Mouse (Mus musculus) forebrain, embryonic 15.5 days (tissue): ENCODE results near the gene Fggy. TPM values are rescaled to one million over a fixed set of nuclear protein-coding genes. Genes with fewer than 3 reads are reported as not detected.

ENCODE experiments used
- ATAC-seq: fragments of 200-750 bp; cut with Nextera tagmentation; replicated peaks from 2 replicates; pipeline ENCODE4 v1.8.0; 2017; ENCODE audit warnings: mild to moderate bottlenecking, moderate TSS enrichment, moderate library complexity
- H3K27ac ChIP-seq: fragments of 300-500 bp; sonication (generic); replicated peaks from 2 replicates; pipeline ENCODE4 v1.5.1; 2015; ENCODE audit warnings: mild to moderate bottlenecking, inconsistent platforms
- H3K27me3 ChIP-seq: fragments of 300-500 bp; sonication (generic); 2 replicates; pipeline ENCODE4 v1.6.1; 2015; ENCODE audit warnings: inconsistent platforms
- H3K36me3 ChIP-seq: fragments of 300-500 bp; sonication (generic); 2 replicates; pipeline ENCODE4 v1.6.1; 2015; ENCODE audit warnings: mild to moderate bottlenecking, inconsistent platforms
- H3K4me1 ChIP-seq: fragments of 300-500 bp; sonication (generic); 2 replicates; pipeline ENCODE4 v1.6.1; 2015; ENCODE audit warnings: inconsistent platforms
- H3K4me2 ChIP-seq: fragments of 300-500 bp; sonication (generic); replicated peaks from 2 replicates; pipeline ENCODE4 v1.6.1; 2015; ENCODE audit warnings: mild to moderate bottlenecking, inconsistent platforms
- H3K4me3 ChIP-seq: fragments of 300-500 bp; sonication (generic); 2 replicates; pipeline ENCODE4 v1.5.1; 2015; ENCODE audit warnings: mild to moderate bottlenecking, inconsistent platforms
- H3K9ac ChIP-seq: fragments of 300-500 bp; sonication (generic); replicated peaks from 2 replicates; pipeline ENCODE4 v1.6.1; 2015; ENCODE audit warnings: mild to moderate bottlenecking, inconsistent platforms
- H3K9me3 ChIP-seq: fragments of 300-500 bp; sonication (generic); 2 replicates; pipeline ENCODE4 v1.6.1; 2016; ENCODE audit warnings: inconsistent platforms
- WGBS: fragments of 180-500 bp; shearing (Covaris S2); methylation state at CpG from one replicate; pipeline ENCODE4 v1.1.7; 2015; ENCODE audit warnings: mixed read lengths; 5-methylcytosine and 5-hydroxymethylcytosine counted together
- polyA plus RNA-seq: library from polyadenylated mRNA; unstranded; fragments of >200 nt; fragmentation: Nextera tagmentation; extraction: Ambion mirVana; gene quantifications from 2 replicates; pipeline ENCODE4 v1.2.1, GENCODE M21; 2015

Gene Fggy
- polyA plus RNA-seq, 1 experiment from 2014 or later = 5.2 TPM

GRCm38 (mm10) chr4:95648801-95649551, 91.7 kb downstream of the Fggy start:
- WGBS = 67% methylated on average over 3 of the region's 3 CpGs
- no peak for ATAC-seq
- no peak overlapping the region for H3K27ac ChIP-seq
- H3K4me2 ChIP-seq = no peak overlapping the region
- H3K4me3 ChIP-seq = no peak overlapping the region
- H3K27me3 ChIP-seq = no peaks in the 10 kb centered on the region
- no peaks in the 10 kb centered on the region for H3K36me3 ChIP-seq
- H3K4me1 ChIP-seq = peaks cover 21% of the 10 kb centered on the region
- H3K9me3 ChIP-seq = no peaks in the 10 kb centered on the region
- H3K9ac ChIP-seq = no peak overlapping the region

- Histone ChIP-seq H3K4me3 (no peak overlapping the region), H3K4me1 (peaks cover 23% of the 10 kb centered on the region), H3K9ac (no peak overlapping the region), H3K27ac (no peak overlapping the region), H3K36me3 (no peaks in the 10 kb centered on the region), H3K27me3 (no peaks in the 10 kb centered on the region), H3K4me2 (no peak overlapping the region), H3K9me3 (no peaks in the 10 kb centered on the region)
- 78% methylated on average over 3 of the region's 3 CpGs for whole genome bisulfite sequencing
- no peak for ATAC-seq
Measured at GRCm38 (mm10) chr4:95649552-95649905, 92.2 kb downstream of the Fggy start.

- Histone ChIP-seq H3K4me2 (no peak overlapping the region), H3K27ac (no peak overlapping the region), H3K9me3 (no peaks in the 10 kb centered on the region), H3K36me3 (no peaks in the 10 kb centered on the region), H3K4me1 (peaks cover 23% of the 10 kb centered on the region), H3K9ac (no peak overlapping the region), H3K27me3 (no peaks in the 10 kb centered on the region), H3K4me3 (no peak overlapping the region)
- no peak for ATAC-seq
- 57% methylated on average over 6 of the region's 6 CpGs for WGBS
Measured at GRCm38 (mm10) chr4:95649980-95650379, 92.7 kb downstream of the Fggy start.

GRCm38 (mm10) chr4:95652044-95652443, 94.7 kb downstream of the Fggy start:
- Histone ChIP-seq H3K4me2 (no peak overlapping the region), H3K27ac (peak overlapping the region; percentile 67), H3K4me3 (no peak overlapping the region), H3K27me3 (no peaks in the 10 kb centered on the region), H3K36me3 (no peaks in the 10 kb centered on the region), H3K9ac (no peak overlapping the region), H3K4me1 (peaks cover 23% of the 10 kb centered on the region), H3K9me3 (no peaks in the 10 kb centered on the region)
- 20% methylated on average over 6 of the region's 6 CpGs for WGBS
- ATAC-seq = peak; percentile 57

GRCm38 (mm10) chr4:95653296-95653912, 96.1 kb downstream of the Fggy start:
- no peak overlapping the region for H3K4me3 ChIP-seq
- no peaks in the 10 kb centered on the region for H3K9me3 ChIP-seq
- WGBS = 5% methylated on average over 4 of the region's 4 CpGs
- no peak overlapping the region for H3K4me2 ChIP-seq
- peaks cover 23% of the 10 kb centered on the region for H3K4me1 ChIP-seq
- no peaks in the 10 kb centered on the region for H3K27me3 ChIP-seq
- H3K36me3 ChIP-seq = no peaks in the 10 kb centered on the region
- H3K9ac ChIP-seq = no peak overlapping the region
- ATAC-seq = peak; percentile 69
- peak overlapping the region; percentile 27; the same call in 1 of the 2 replicates for H3K27ac ChIP-seq

- WGBS = 44% methylated on average over 4 of the region's 4 CpGs
- ATAC-seq = no peak
- Histone ChIP-seq H3K27me3 (no peaks in the 10 kb centered on the region), H3K9ac (no peak overlapping the region), H3K27ac (peak overlapping the region; percentile 38; the same call in 1 of the 2 replicates), H3K36me3 (no peaks in the 10 kb centered on the region), H3K9me3 (no peaks in the 10 kb centered on the region), H3K4me3 (no peak overlapping the region), H3K4me1 (peaks cover 23% of the 10 kb centered on the region), H3K4me2 (no peak overlapping the region)
Measured at GRCm38 (mm10) chr4:95653913-95654301, 96.6 kb downstream of the Fggy start.

- no peak overlapping the region for H3K9ac ChIP-seq
- H3K9me3 ChIP-seq = no peaks in the 10 kb centered on the region
- H3K27ac ChIP-seq = no peak overlapping the region
- no peak overlapping the region for H3K4me2 ChIP-seq
- no peaks in the 10 kb centered on the region for H3K27me3 ChIP-seq
- H3K4me1 ChIP-seq = 0 out of 2 replicates have a peak, but pooled peaks cover 2% of the 10 kb centered on the region
- no peaks in the 10 kb centered on the region for H3K36me3 ChIP-seq
- 44% methylated on average over 3 of the region's 3 CpGs for WGBS
- ATAC-seq = no peak
- no peak overlapping the region for H3K4me3 ChIP-seq
Measured at GRCm38 (mm10) chr4:95659024-95659423, 101.7 kb downstream of the Fggy start.

- no peak for ATAC-seq
Measured at GRCm38 (mm10) chr4:95663596-95663995, 106.3 kb downstream of the Fggy start.

GRCm38 (mm10) chr4:95664327-95664726, 107.0 kb downstream of the Fggy start:
- Histone ChIP-seq H3K27ac (no peak overlapping the region), H3K4me2 (no peak overlapping the region), H3K4me3 (no peak overlapping the region), H3K9me3 (no peaks in the 10 kb centered on the region), H3K9ac (no peak overlapping the region), H3K27me3 (no peaks in the 10 kb centered on the region), H3K36me3 (no peaks in the 10 kb centered on the region), H3K4me1 (peaks cover 14% of the 10 kb centered on the region)
- peak; percentile 69 for ATAC-seq
- WGBS = 54% methylated on average over 3 of the region's 3 CpGs

More at GRCm38 (mm10) chr4:95663596-95663995, 106.3 kb downstream of the Fggy start:
- H3K4me3 ChIP-seq = no peak overlapping the region
- H3K4me1 ChIP-seq = peaks cover 14% of the 10 kb centered on the region
- H3K36me3 ChIP-seq = no peaks in the 10 kb centered on the region
- H3K9me3 ChIP-seq = no peaks in the 10 kb centered on the region
- H3K27me3 ChIP-seq = no peaks in the 10 kb centered on the region
- no peak overlapping the region for H3K9ac ChIP-seq
- H3K27ac ChIP-seq = no peak overlapping the region
- H3K4me2 ChIP-seq = no peak overlapping the region
- 84% methylated on average over 4 of the region's 4 CpGs for WGBS

- Histone ChIP-seq H3K9ac (no peak overlapping the region), H3K4me3 (no peak overlapping the region), H3K4me2 (no peak overlapping the region), H3K27ac (no peak overlapping the region), H3K27me3 (no peaks in the 10 kb centered on the region), H3K4me1 (peaks cover 17% of the 10 kb centered on the region), H3K36me3 (no peaks in the 10 kb centered on the region), H3K9me3 (no peaks in the 10 kb centered on the region)
- WGBS = 74% methylated on average over 7 of the region's 7 CpGs
- no peak for ATAC-seq
Measured at GRCm38 (mm10) chr4:95666284-95666889, 109.1 kb downstream of the Fggy start.

GRCm38 (mm10) chr4:95666896-95667295, 109.6 kb downstream of the Fggy start:
- Histone ChIP-seq H3K4me3 (no peak overlapping the region), H3K36me3 (no peaks in the 10 kb centered on the region), H3K4me1 (peaks cover 17% of the 10 kb centered on the region), H3K4me2 (no peak overlapping the region), H3K27ac (no peak overlapping the region), H3K9ac (no peak overlapping the region), H3K27me3 (no peaks in the 10 kb centered on the region), H3K9me3 (no peaks in the 10 kb centered on the region)
- ATAC-seq = no peak
- 88% methylated on average over 2 of the region's 2 CpGs for WGBS

- WGBS = 98% methylated on average over 1 of the region's 1 CpGs
Measured at GRCm38 (mm10) chr4:95667595-95667994, 110.3 kb downstream of the Fggy start.

More at GRCm38 (mm10) chr4:95667595-95667994, 110.3 kb downstream of the Fggy start:
- Histone ChIP-seq H3K27me3 (no peaks in the 10 kb centered on the region), H3K4me1 (peaks cover 17% of the 10 kb centered on the region), H3K36me3 (no peaks in the 10 kb centered on the region), H3K27ac (no peak overlapping the region), H3K9ac (no peak overlapping the region), H3K9me3 (no peaks in the 10 kb centered on the region), H3K4me2 (no peak overlapping the region), H3K4me3 (no peak overlapping the region)
- ATAC-seq = no peak
